Mouse (Mus musculus) adrenal gland (tissue): ENCODE measurements around the gene Gm10447.

Experiments used
- intact Hi-C: fragments of 180-260 bp; cut with DNase I; formaldehyde crosslinking; loops from one replicate; pipeline ENCODE4 v1.15.1; 2025
- long read RNA-seq, 2 experiments: library from polyadenylated mRNA; unstranded; transcript quantifications; one replicate each; pipeline ENCODE4 v2.0.0; 2020; ENCODE audit warnings: borderline replicate concordance in 1 of 2; ENCODE audit not compliant: insufficient replicate concordance in 1 of 2

Gene Gm10447
- long read RNA-seq, experiment 1 = 0 reads
- long read RNA-seq, experiment 2 = 0 reads

DNA sequence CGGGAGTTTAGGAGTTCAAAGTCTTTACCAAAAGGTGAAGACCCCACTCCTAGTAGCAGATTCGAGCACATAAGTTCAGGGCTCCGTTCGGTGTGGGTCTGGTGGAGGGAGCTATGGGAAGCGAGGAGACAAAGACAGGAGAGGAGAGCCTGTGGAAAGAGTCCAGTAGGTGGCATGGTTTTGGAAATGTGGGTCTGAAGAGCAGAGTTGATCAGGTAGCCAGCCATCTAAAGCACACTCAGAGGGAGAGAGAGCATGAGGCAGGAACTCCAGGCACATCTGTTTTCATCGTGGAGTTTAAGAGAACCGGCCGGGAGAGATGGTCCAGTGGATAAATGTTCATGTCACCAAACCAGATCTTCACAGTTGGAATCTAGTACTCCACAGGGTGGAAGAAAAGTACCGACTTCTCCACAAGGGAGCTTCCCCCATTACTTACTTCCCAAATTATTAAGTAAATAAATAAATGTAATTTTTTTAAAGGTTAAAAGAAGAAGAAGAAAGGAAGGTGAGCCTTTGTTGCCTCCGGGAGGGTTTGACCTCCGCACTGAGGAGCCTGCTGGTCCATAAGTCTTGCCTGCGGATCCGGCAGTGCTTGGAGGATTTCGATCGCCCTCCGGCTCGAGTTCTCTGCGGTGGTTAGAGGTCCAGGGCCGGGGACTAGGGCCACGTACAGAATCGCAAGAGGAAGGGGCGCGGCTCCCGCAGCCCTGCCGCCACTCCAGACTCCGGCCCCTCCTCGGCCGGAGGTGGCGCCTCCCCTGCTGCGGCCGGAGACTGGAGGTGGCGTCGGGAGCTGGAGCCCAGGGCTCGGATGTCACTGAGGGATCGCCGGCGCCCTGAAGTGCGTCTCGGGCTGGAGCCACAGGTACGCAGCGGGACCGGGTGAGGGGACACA, at the start of gene Gm10447, which contains the start of gene Shroom1:
TSS of gene Gm10447 (minus strand) at position 637 of the 898 bp plus-strand sequence.
TSS of gene Shroom1 (plus strand) at position 732 of the 898 bp plus-strand sequence.
- intact Hi-C loops = no loop called here

DNA sequence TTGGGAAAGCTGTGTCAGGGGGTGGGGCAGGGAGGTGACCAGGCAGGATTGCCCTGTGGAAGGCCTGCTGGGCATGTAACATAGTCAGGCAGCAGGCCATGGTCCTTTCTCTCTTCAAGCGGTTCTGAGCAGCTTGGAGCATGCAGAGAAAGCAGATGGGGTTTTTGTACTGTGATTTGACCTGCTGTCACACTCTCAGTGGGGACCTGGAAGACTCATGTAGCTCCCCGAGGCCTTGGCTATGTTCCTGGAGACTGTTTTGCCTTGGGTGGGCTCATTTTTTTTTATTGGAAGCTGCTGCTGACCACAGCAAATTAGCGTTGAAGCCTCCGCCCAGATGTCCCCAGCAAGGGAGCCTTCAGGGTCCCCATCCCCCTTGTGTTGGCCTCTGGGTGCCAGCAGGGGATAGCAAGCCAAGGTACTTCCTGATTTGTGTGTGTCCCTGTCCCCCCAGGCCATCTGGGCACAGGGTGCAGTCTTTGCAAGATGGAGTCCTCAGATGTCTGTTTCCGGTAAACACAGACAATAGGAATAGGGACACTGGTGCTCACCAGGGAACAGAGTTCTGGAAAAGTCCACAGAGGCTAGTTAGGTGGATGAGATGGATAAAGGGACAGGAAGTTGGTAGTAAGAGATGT, 48.2 kb upstream of the Gm10447 start:
- intact Hi-C loops = no loop called here

DNA sequence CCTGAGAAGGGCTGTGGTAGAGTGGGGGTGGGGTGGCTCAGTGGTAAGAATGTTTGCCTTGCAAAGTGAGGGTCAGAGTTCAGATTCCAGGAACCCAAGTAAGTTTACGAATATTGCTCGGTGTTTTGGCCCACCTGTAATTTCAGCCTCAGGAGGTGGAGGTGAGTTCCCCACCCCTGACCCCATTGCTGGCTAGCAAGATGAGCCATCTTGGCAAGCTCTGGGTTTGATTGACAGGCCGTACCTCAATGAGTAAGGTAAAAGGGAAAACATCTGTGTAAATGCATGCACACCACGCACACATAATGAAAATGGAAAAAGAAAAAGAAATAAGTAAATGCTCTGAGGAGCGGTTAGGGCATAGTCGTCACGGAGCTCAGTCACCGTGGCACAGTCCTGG, 47.5 kb upstream of the Gm10447 start:
- intact Hi-C loops = no loop called here

DNA sequence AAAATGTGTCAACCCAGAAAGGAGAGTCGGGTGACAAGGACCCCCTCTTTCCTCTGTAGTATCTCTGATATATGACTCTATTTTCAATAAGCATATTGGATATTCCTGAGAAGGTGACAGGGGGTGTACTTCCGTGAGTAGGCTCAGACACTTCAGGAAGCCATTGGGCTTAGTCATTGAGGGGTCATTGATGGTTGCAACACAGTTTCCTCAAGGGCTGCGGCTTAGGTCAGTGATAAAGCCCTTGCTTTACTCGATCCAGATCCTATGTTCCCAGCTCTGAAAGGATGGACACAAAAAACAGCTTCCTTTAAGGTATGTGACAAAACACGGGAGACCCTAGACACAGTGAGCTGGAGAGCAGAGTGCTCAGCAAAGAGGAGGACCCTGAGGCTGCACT, 46.8 kb upstream of the Gm10447 start:
- intact Hi-C loops = no loop called here

DNA sequence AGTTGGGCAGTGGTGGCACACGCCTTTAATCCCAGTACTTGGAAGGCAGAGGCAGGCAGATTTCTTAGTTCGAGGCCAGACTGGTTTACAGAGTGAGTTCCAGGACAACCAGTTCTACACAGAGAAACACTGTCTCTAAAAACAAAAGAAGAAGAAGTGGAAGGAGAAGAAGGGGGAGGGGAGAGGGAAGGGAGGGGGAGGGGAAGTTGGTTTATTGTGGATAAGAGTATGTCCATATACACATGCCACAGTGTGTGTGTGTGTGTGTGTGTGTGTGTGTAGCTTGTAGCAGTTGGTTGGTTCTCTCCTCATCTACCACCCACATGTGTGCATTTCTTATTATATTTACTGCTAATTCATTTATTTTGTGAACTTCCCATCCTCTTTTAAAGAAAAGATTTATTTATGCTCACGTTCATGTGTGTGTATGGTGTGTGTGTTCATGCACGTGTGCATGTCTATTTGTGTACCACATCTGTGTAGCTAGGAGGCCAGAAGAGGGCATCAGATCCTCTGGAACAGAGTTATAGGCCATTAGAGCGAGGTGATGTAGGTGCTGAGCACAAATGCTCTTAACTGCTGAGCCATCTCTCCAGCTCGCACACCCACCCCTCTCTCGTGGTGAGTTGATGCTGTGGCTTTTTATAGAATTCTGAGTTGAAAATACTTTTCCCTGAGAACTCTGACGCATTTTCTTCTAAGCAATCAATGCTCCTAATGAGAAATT, 45.3 kb upstream of the Gm10447 start:
- intact Hi-C loops = no loop called here

DNA sequence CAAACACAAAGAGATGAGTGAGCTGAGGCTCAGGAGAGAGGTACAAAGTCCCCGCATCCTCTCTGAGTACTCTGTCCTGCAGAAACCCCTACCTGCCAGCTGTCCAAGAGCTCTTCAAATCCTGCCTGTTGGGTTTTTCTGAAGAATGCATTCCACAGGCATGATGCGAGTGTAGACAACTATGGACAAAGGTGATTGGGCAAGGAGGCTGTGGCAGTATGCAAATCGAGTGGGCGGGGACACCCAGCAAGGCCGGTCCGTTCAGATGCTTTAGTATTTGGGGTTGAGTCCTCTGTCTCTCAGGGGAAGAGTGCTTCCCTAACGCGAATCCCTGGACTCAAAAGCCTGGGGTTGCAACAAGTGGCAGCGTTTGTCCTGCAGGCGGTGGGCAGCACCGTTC, 43.7 kb upstream of the Gm10447 start:
- intact Hi-C loops = no loop called here

DNA sequence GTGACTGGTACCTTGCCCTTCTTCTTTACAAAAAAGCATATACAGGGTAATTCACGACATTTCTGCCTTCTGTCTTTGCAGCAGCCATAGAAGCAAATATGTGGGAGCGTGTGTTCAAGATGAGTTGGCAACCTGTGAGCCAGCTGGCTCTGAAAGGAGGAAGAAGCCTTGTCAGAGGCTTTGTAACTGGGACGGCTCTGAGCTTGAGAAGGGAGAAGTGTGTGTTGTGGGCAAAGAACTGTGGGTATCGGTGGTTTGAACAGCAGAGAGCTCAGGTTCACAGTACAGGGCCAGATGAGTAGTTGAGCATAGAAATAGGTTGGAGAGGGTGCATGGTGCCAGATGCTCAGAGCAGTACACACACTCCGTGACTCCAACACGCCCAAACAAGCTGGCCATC, 40.0 kb upstream of the Gm10447 start:
- intact Hi-C loops = no loop called here

DNA sequence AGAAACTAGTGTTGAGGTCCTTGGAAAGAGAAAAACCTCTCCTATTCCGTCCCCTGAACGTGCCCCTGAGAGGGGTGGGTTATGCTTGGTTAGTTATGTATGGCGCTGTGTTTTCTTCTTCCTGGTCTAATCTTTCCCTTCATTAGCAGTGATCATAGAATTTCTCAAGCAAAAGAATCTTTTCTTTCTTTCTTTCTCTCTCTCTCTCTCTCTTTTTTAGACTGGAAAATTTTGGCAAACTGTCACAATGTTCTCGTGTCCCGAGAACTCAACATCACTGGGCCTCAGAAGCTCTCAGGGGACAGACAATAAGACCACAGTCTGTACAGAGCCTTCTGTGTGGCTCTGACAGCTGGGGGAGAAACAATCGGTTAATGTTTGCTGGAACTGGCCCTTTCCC, 38.5 kb upstream of the Gm10447 start:
- intact Hi-C loops = no loop called here

DNA sequence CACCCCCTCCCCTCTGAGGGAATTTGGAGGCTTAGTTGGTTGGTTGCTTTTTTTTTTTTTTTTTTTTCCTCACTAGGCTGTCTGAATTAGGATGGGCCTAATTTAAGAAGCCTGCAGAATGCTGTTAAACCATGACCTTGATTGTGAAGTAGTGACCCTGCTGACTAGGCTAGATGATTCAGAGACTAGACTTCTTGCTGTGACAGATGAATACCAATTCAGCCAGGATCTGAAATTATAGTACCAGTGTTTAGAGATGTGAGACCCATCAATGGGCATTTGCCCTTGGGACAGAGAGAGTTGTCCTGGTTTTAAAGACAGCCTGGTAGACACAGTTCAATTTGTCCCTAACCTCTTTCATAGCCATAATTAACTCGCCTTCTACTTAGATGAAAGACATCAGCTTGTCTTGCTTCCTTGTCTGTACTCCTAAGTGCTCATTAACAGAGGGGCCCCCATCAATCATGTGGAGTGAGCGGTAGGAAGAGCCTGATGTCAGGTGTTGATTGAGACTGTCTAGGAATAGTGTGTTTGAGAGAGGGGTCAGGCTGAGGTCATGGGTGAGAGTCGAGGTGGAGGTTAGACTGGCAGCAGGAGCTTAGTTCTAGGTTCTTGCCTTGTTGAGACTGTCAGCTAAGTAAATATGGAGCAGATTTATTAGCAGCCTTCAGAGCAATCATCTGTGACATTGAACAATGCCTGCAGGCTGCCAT, 36.5 kb upstream of the Gm10447 start:
- intact Hi-C loops = no loop called here

DNA sequence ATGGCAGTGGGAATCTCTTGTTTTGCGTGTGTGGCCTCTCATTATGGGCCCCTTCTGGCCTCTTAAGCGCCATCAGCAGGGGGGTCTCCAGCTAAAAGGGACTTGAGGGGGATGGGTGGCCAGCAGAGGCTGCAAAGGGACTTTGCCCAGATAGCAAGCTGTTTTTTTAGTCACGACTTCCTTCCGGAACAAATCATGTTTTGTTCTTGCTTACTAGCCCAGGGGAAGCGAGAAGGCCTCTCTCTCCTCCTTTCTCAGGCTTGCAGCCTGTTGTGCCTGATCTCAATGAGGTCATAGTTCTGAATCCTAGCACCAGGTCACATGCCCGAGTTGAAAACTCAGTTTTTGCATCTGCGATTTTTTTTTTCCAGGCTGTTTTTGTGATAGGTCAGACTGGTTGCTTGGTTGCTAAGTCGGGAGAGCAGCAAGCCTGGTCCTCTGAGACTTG, 35.1 kb upstream of the Gm10447 start:
- intact Hi-C loops = no loop called here

DNA sequence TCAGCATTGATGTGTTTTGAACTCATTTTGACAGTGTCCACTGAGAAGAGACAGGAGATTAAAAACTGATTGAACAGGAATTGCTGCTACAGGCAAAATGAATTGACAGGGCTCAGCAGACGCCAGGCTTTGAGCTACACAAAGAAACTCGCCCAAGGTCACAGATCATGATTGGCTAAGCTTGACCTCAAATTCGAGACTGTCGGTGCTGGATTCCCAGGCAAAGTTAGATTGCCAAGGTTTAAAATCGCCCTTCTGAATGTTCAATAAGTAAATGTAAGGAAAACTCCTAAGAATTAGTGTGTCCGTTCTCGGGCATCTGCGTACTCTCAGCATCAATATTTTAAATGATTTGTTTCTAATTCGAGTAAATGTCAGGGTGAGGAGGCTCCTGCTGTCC, 32.5 kb upstream of the Gm10447 start:
- intact Hi-C loops = no loop called here

DNA sequence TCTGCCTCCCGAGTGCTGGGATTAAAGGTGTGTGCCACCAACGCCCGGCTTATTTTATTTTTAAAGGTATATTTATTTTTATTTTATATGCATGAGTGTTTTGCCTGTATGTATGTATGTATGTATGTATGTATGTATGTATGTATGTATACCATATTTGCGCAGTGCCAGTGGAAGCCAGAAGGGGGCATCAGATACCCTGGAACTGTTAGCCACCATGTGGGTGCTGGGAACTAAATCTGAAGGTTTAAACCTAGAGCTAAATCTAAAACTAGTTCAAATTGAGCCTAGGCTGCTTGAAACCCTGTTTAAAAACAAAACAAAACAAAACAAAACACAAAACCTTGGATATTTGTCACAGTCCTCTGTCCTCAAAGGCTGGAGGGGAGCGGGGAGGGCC, 32.1 kb upstream of the Gm10447 start:
- intact Hi-C loops = no loop called here

DNA sequence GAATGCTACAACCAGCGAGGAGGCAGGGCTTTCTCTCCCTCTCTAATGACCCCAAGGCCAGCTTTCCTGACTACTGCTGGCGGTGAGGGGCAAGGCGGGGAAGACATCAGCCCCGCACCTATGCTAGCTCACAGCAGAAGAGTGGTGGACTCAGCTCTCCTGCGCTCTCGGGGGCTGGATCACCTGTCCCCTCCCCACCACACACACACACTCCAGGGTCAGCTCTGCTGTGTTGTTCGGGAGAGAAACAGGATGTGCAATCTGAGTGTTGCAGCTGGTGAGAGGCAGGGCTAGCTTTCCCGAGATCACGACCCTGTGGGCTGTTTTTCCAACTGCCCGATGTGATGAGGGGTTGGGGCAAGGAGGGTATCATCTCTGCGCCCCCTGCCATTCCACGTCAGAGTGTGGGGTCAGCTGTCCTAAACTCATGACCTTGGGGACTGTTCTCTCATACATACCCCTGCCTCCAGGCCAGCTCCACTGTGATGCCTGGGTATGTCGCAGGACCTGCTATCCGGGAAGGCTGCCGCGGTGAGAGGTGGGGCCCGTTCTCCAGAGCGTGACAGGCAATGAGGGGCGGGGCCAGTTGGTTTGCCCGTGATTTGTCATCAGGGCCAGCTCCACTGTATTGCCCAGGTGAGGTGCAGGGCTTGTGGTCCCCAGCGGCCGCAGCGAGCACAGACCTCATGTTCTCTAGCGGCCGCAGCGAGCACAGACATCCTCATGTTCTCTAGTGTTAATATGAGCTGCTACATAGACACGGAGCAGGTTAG, 30.1 kb upstream of the Gm10447 start:
- intact Hi-C loops = no loop called here

DNA sequence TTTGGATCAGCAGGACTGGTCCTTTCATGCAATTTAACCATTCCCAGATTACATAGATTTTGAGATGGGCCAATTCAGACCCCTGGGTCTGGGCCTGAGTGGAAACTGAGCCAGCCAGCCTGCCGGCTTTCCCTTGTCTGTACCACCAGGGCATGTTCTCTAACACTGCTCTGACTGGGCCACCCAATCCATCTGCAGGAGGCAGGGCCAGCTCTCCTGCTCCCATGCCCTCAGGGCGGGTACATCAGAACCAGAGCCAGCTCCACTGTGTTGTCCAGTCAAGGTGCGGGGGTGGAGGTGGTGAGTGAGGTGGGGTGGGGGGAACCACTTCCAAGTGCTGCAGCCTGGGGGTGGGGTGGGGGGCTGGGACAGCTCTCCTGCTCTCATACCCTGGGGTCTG, 29.4 kb upstream of the Gm10447 start:
- intact Hi-C loops = no loop called here

DNA sequence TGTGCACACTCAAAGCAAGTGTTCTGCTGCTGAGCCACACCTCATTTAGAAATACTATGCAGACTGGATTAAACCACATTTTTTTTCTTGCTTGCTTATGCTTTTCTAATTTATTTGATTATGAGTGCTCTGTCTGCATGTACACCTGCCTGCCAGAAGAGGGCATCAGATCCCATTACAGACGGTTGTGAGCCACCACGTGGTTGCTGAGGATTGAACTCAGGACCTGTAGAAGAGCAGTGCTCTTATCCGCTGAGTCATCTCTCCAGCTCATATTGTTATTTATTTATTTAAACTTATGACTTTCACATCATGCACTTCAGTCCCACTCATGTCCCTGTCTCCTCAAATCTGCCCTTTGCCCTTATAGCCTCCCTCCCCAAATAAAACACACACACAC, 28.8 kb upstream of the Gm10447 start:
- intact Hi-C loops = no loop called here

DNA sequence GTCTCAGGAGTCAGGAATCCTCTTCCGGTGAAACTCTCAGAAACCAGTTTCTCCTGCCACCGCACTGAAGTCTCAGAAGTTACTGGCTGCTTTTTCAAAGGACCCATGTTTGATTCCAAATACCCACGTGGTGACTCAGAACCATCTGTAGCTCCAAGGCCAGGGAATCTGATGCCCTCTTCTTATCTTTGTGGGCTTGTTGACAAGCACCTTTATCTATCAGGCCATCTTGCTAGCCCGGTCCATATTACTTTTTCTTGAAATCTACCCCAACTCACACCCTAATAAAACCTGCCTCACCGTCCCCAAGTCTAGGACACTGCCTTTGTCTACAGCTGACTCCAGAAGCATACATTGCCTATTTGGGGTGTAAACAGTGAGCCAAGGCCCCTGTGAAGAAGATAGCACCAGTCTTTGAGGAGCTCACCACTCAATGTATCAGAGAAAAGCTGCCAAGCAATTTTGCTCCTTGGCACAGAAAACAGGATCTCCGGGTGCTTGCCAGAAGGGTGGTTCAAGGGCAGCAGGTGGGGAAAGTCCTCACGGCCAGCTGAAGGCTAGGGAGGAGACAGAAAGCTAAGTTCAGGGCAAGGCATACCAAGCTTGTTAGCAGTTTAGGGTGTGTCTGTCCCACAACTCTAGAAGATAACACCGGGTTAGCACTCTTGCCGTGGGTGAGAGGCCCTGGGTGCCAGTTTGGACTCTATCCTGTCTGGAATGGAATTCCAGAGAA, 26.4 kb upstream of the Gm10447 start:
- intact Hi-C loops = no loop called here

DNA sequence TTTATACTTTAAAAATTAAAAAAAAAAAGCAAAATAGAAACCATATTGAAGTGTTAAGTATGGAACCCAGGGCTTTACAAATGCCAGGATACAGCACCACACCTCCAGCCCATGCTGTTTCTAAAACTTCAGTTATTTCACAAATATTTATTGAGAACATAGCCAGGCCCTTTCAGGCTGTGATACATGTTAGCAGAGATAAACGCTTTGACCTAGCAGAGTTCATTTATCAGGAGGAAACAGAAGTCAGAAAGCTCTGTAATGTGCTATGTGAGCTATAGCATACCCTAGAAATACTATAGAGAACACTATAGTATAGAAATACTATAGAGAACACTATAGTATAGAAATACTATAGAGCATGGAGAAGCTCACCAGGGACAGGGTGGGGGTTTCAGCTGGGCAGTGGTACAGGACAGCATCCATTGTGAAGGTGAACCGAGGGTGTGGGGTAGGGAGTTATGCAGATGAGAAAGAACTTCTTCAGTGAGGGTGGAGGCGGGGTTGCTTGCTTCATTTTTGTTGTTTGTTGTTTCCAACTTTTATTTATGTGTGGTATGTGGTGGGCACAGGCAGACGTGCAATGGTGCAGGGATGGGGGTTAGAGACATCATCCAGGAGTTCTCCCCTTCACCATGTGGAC, 24.3 kb upstream of the Gm10447 start:
- intact Hi-C loops = no loop called here

DNA sequence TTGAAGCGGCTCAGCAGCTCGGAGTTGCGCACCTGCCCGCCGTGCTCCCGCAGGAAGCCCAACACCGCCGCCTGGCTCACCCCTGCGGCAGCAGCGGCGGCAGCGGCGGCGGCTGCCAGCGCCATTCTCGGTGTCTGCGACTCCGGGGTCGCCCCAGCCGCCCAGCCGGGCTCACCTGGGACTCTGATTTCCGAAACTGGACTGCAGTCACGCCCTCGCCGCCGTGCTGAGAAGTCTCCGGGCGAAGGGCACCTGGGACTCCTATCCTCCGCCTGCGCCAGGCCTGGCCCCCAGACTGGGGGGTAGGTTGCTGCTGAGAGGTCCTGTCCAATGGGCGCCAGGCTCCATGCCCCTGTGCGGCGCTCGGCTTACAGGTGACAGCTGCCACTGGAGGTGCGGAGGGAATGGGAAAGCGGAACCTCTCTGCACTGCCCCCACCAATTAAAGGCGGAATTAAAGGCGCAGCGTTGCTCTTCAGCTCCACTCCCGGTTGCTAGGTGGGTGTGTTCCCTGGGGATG, 22.9 kb upstream of the Gm10447 start, which contains the start of the genes Gm9945 and Sowaha:
TSS of gene Gm9945 (plus strand) at position 384 of the 519 bp plus-strand sequence.
TSS of gene Sowaha (minus strand) at position 492 of the 519 bp plus-strand sequence.
- intact Hi-C loops = loop anchor here (10.0 kb wide), 1 partner anchor 255 kb away; no protein-coding TSS in a partner anchor
